Mouse (Mus musculus): ENCODE measurements at regions not wholly inside any gene's neighbourhood (a gene's known extent, or its start where the extent isn't known, plus 50 kb on each side); places are given as distances from the start of the nearest gene placed in this dataset.

- TF ChIP-seq CTCF (IDR thresholded peaks at IDR 0.05; ENCODE audit: extremely low read depth, insufficient read length, insufficient replicate concordance, low read depth, low read length) (no peak), POLR2A (IDR thresholded peaks at IDR 0.05; ENCODE audit: low read depth, low read length) (no peak)
Measured at GRCm38 (mm10) chr5:74767993-74768392, 65.3 kb upstream of the Lnx1 start.

All from small intestine, adult 2 months (tissue).